Mouse (Mus musculus) liver, embryonic 11.5 days (tissue): ENCODE measurements at regions not wholly inside any gene's neighbourhood (a gene's known extent, or its start where the extent isn't known, plus 50 kb on each side); places are given as distances from the start of the nearest gene placed in this dataset.

Experiments
- ATAC-seq: fragments of 200-750 bp; cut with Nextera tagmentation; replicated peaks from 2 replicates; pipeline ENCODE4 v1.8.0; 2017; ENCODE audit warnings: moderate number of reproducible peaks, mild to moderate bottlenecking, moderate TSS enrichment, moderate library complexity; ENCODE audit not compliant: low FRiP score
- DNase-seq: peaks from one replicate; pipeline ENCODE4 v3.0.0-alpha.2; 2017; ENCODE audit warnings: low spot score
- H3K27ac ChIP-seq: fragments of 300-500 bp; sonication (generic); 2 replicates; pipeline ENCODE4 v1.5.1; 2014; ENCODE audit warnings: mild to moderate bottlenecking, low read depth, low read length, control low read depth
- H3K27me3 ChIP-seq: fragments of 300-500 bp; sonication (generic); replicated peaks from 2 replicates; pipeline ENCODE4 v1.6.1; 2014; ENCODE audit warnings: low read length, mixed read lengths; ENCODE audit not compliant: control insufficient read depth, insufficient read depth
- H3K36me3 ChIP-seq: fragments of 300-500 bp; sonication (generic); 2 replicates; pipeline ENCODE4 v1.6.1; 2014; ENCODE audit warnings: mild to moderate bottlenecking, low read length, moderate library complexity, mixed read lengths; ENCODE audit not compliant: control insufficient read depth, insufficient read depth
- H3K4me1 ChIP-seq: fragments of 300-500 bp; sonication (generic); replicated peaks from 2 replicates; pipeline ENCODE4 v1.6.1; 2014; ENCODE audit warnings: low read length, mixed read lengths; ENCODE audit not compliant: control insufficient read depth, insufficient read depth
- H3K4me2 ChIP-seq: fragments of 300-500 bp; sonication (generic); 2 replicates; pipeline ENCODE4 v1.6.1; 2014; ENCODE audit warnings: mild to moderate bottlenecking, control low read depth, moderate library complexity
- H3K4me3 ChIP-seq: fragments of 300-500 bp; sonication (generic); 2 replicates; pipeline ENCODE4 v1.5.1; 2014; ENCODE audit warnings: low read depth, low read length, control low read depth
- H3K9ac ChIP-seq: fragments of 300-500 bp; sonication (generic); 2 replicates; pipeline ENCODE4 v1.6.1; 2014; ENCODE audit warnings: low read depth, low read length, control low read depth
- H3K9me3 ChIP-seq: fragments of 300-500 bp; sonication (generic); 2 replicates; pipeline ENCODE4 v1.6.1; 2016; ENCODE audit warnings: low read length, inconsistent platforms, mixed read lengths; ENCODE audit not compliant: control insufficient read depth
- WGBS: fragments of 180-500 bp; shearing (Covaris S2); extraction: QIAGEN DNeasy Blood & Tissue Kit; methylation state at CpG from one replicate; pipeline ENCODE4 v1.1.7; 2014; 5-methylcytosine and 5-hydroxymethylcytosine counted together

DNA sequence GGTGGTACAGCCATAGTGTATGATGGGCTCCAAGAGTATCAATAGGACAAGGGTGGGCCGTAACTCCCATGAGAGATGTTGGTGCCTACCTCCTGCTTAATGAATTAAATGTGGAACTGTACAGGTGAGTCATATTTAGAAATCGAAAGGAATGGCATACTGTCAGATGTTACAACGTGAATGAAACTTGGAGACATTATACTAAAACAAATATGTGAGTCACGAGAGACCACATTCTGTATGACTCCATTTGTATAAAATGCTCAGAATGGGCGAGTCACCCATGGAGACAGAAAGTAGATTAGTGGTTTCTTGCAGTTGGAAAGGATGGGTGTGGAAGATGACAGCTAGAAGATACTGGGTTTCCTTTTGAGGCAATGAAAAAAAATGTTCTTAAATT, 340.4 kb upstream of the Gm21798 start:
- Histone ChIP-seq H3K4me3 (no peak overlapping the region), H3K4me1 (no peaks in the 10 kb centered on the region), H3K27me3 (no peaks in the 10 kb centered on the region), H3K9me3 (no peaks in the 10 kb centered on the region), H3K36me3 (no peaks in the 10 kb centered on the region), H3K9ac (no peak overlapping the region), H3K4me2 (no peak overlapping the region), H3K27ac (no peak overlapping the region)
- no peak for DNase-seq
- 78% methylated on average over 5 of the region's 5 CpGs for WGBS
- ATAC-seq = no peak

DNA sequence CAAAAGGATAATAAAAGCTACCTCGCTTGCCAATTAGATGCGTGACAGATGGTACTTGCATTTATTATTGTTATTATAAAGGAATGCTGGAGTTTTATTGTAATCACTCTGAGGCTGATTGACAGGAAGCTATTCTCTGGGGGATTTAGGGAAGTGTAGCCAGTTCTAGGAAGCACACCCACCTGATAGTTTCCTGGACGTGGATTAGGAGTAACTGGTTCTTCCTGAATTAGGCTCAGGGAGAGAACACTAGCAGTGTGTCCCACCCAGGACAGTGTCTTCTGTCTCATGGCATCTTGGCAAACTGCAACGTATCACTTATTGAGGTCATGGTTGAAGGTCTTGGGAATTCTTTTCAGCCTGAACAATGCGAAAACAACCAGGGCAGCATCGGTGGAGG, 336.9 kb upstream of the Gm21798 start:
- Histone ChIP-seq H3K4me3 (no peak overlapping the region), H3K9ac (no peak overlapping the region), H3K4me1 (no peaks in the 10 kb centered on the region), H3K9me3 (no peaks in the 10 kb centered on the region), H3K27me3 (no peaks in the 10 kb centered on the region), H3K4me2 (no peak overlapping the region), H3K36me3 (no peaks in the 10 kb centered on the region), H3K27ac (no peak overlapping the region)
- DNase-seq (no peak), ATAC-seq (no peak)
- WGBS = 71% methylated on average over 6 of the region's 6 CpGs

DNA sequence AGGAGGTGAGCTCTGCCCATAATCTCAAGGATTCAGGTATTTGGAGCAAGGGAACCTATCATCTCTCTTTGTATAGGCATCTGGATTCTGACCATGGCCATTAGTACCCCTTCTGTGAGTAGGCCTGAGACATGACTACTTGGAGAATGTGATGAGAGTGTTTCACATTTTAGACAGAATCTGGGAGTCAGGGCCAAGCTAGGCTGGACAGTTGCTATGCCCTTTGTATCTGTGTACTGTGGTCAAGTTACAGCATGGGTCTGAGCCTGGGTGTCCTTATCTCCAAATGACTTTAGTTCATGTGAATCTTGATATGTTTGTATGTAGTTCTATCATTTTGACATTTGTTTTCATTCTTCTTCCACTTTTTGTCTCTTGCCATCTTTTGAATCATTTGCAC, 336.3 kb upstream of the Gm21798 start:
- ATAC-seq (no peak), DNase-seq (no peak)
- Histone ChIP-seq H3K36me3 (no peaks in the 10 kb centered on the region), H3K27ac (no peak overlapping the region), H3K4me1 (no peaks in the 10 kb centered on the region), H3K27me3 (no peaks in the 10 kb centered on the region), H3K9ac (no peak overlapping the region), H3K4me2 (no peak overlapping the region), H3K9me3 (no peaks in the 10 kb centered on the region), H3K4me3 (no peak overlapping the region)

DNA sequence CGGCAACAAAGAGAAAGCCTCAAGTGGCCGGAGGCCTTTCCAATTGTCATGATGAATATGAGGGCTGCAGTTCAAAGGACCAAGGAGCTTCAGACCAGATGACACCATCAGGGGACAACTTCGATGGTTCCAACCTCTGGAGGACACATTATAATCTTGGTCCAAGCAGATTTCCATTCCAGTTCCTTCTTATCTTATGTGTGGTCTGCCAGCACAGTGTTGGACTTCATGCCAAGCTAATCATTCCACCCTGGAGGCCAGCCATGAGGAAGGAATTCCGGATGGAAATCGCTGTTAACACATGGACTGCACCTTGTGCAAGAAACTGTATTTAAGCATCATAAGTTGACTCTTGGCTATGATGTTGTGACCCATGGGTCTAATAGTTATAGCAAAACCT, 334.5 kb upstream of the Gm21798 start:
- no peaks in the 10 kb centered on the region for H3K27me3 ChIP-seq
- no peaks in the 10 kb centered on the region for H3K4me1 ChIP-seq
- no peak overlapping the region for H3K27ac ChIP-seq
- H3K4me2 ChIP-seq = no peak overlapping the region
- no peak for ATAC-seq
- H3K9ac ChIP-seq = no peak overlapping the region
- H3K4me3 ChIP-seq = no peak overlapping the region
- no peaks in the 10 kb centered on the region for H3K9me3 ChIP-seq
- DNase-seq = no peak
- WGBS = 79% methylated on average over 5 of the region's 5 CpGs
- no peaks in the 10 kb centered on the region for H3K36me3 ChIP-seq

DNA sequence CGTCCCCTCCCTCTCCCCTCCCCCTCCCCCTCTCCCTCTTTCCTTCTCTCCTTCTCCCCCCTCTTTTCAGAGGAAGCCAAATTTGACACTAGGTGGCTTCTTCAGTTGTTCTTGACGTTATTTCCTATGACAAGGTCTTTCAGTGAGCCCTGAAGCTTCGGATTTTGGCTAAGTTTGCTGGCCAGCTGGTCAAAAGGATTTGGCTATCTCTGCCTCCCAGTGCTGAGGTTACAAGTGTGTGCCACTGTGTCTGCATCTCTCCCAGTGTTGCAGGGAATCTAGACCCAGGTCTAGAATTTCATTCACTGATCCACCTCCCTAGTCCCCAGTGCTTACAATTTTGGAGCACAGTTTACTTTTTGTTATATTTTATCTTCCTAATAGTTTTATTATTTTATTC, 329.7 kb upstream of the Gm21798 start:
- DNase-seq = no peak
- Histone ChIP-seq H3K4me2 (no peak overlapping the region), H3K4me3 (no peak overlapping the region), H3K9me3 (no peaks in the 10 kb centered on the region), H3K27ac (no peak overlapping the region), H3K36me3 (no peaks in the 10 kb centered on the region), H3K4me1 (no peaks in the 10 kb centered on the region), H3K9ac (no peak overlapping the region), H3K27me3 (no peaks in the 10 kb centered on the region)
- ATAC-seq = no peak
- WGBS = 19% methylated on average over 2 of the region's 3 CpGs

DNA sequence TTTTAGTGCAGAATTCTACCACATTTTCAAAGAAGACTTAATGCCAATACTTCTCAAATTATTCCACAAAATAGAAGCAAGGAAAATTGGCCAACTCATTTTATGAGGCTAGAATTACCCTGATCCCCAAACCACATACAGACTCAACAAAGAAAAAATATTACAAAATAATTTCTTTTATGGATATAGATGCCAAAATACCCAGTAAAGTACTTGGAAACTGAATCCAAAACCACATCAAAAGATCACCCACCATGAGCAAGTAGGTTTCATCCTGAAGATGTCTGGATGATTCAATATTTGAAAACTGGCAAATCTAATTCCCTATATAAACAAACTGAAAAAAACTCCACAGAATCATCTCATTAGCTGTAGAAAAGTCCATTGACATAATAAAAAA, 316.7 kb upstream of the Gm21798 start:
- no peak for ATAC-seq
- no peak overlapping the region for H3K27ac ChIP-seq
- H3K4me3 ChIP-seq = no peak overlapping the region
- no peaks in the 10 kb centered on the region for H3K4me1 ChIP-seq
- DNase-seq = no peak
- H3K36me3 ChIP-seq = no peaks in the 10 kb centered on the region
- H3K9ac ChIP-seq = no peak overlapping the region
- H3K4me2 ChIP-seq = no peak overlapping the region
- H3K9me3 ChIP-seq = no peaks in the 10 kb centered on the region
- no peaks in the 10 kb centered on the region for H3K27me3 ChIP-seq

DNA sequence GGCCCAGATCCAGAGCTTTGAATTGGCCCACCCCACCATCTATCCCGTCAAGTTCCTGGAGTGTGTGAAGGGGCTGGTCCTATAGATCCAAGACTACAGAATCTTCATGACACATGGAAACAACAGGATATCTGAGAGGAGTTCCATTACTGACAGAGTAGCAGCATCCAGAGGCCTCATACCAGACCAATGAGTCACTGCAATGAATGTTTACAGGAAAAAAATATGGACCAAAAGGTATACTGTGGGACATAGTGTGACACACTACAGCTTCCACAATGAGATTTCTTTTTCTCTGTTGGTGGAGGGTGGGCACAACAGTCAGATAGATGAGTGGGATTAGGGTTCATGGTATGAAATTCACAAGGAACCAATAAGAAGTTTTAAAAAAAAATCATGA, 316.0 kb upstream of the Gm21798 start:
- no peaks in the 10 kb centered on the region for H3K36me3 ChIP-seq
- WGBS = 60% methylated on average over 1 of the region's 1 CpGs
- no peaks in the 10 kb centered on the region for H3K27me3 ChIP-seq
- H3K9me3 ChIP-seq = no peaks in the 10 kb centered on the region
- H3K27ac ChIP-seq = no peak overlapping the region
- no peaks in the 10 kb centered on the region for H3K4me1 ChIP-seq
- H3K4me2 ChIP-seq = no peak overlapping the region
- H3K9ac ChIP-seq = no peak overlapping the region
- ATAC-seq = no peak
- no peak overlapping the region for H3K4me3 ChIP-seq
- DNase-seq = no peak

DNA sequence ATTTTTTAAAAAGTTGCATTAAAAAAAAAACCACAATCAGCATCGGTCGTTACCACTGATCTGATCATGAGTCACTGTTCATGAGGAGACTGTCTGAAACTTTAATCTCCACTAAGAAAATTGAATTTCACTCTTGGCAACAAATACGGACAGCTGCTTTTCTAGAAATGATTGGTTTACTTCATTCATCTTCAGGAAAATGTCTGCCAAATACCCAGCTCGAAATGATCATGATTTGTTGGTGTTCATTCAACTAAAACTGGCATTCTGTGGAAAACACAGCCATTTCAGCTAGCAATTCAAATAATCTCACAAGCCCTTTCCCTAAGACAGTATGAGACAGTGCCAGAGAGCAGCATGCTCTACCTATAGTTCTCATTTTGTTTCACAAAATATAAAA, 312.7 kb upstream of the Gm21798 start:
- Histone ChIP-seq H3K36me3 (no peaks in the 10 kb centered on the region), H3K4me3 (no peak overlapping the region), H3K9me3 (no peaks in the 10 kb centered on the region), H3K27ac (no peak overlapping the region), H3K4me1 (no peaks in the 10 kb centered on the region), H3K9ac (no peak overlapping the region), H3K27me3 (no peaks in the 10 kb centered on the region), H3K4me2 (no peak overlapping the region)
- DNase-seq (no peak), ATAC-seq (no peak)
- WGBS = 86% methylated on average over 4 of the region's 4 CpGs

DNA sequence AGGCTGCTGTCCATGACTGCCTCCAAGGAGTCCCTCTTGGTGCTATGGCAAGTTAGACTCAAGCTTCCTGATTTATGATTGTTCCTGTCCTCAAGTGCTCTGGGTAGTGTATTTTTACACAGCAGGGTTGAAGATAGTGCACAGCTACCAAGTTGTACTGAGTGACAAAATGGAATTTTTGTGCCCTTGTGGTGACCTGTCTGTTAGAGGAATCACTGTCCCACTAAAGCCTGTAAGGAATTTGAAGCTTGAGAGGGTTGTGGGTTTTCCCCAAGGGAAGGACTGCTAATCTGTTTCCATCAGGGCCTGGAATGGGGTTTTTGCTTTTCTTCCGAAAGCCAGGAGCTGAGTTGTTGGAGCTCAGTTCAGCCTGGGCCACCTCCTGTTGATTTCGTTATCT, 306.8 kb upstream of the Gm21798 start:
- no peaks in the 10 kb centered on the region for H3K4me1 ChIP-seq
- no peak overlapping the region for H3K9ac ChIP-seq
- H3K4me3 ChIP-seq = no peak overlapping the region
- no peaks in the 10 kb centered on the region for H3K36me3 ChIP-seq
- DNase-seq = no peak
- H3K27me3 ChIP-seq = no peaks in the 10 kb centered on the region
- H3K4me2 ChIP-seq = no peak overlapping the region
- 72% methylated on average over 2 of the region's 2 CpGs for WGBS
- no peak overlapping the region for H3K27ac ChIP-seq
- no peak for ATAC-seq
- H3K9me3 ChIP-seq = no peaks in the 10 kb centered on the region
